Mouse (Mus musculus): ENCODE measurements at regions not wholly inside any gene's neighbourhood (a gene's known extent, or its start where the extent isn't known, plus 50 kb on each side); places are given as distances from the start of the nearest gene placed in this dataset.

DNA sequence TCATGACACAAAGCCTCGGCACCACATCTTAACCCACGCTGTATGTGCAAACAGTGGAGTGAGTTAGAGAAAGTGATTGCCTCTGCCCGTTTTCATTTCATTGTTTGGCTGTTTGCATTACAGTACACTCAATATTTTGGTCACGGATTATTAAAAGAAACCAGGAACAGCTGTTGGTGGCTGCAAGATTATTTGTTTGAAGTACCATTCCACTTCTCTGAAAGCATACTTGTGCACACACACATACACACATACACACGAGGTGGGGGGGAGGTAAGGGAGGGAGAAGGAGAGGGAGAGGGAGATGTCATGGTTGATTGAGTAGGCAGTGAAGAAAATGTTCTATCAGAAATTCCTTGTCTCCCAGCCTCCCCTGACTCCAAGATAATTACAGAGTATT lies 85.5 kb upstream of the Rnd3 start:
- Histone ChIP-seq H3K27me3 (ENCODE audit: control insufficient read depth, insufficient read depth, low read length) (no peaks in the 10 kb centered on the region), H3K27ac (no peak overlapping the region), H3K9ac (ENCODE audit: low read depth, low read length) (no peak overlapping the region), H3K4me3 (no peak overlapping the region), H3K36me3 (ENCODE audit: control insufficient read depth, insufficient read depth, low read length) (no peaks in the 10 kb centered on the region), H3K4me1 (ENCODE audit: control insufficient read depth, insufficient read depth, low read length) (no peaks in the 10 kb centered on the region; the same call in 1 of the 2 replicates), H3K79me2 (replicated peaks; ENCODE audit: control insufficient read depth, insufficient read depth, low read length) (no peaks in the 10 kb centered on the region)
- WGBS: 65% methylated on average over 5 of the region's 5 CpGs
- intact Hi-C loops (cut with DNase I): no loop called here
- DNase-seq: no peak
- TF ChIP-seq EP300 (IDR thresholded peaks at IDR 0.05; ENCODE audit: insufficient read depth, low read depth, low read length): no peak
- TF ChIP-seq POLR2A (IDR thresholded peaks at IDR 0.05; ENCODE audit: insufficient read depth, low read depth, low read length): no peak
- TF ChIP-seq CTCF (IDR thresholded peaks at IDR 0.05): no peak

DNA sequence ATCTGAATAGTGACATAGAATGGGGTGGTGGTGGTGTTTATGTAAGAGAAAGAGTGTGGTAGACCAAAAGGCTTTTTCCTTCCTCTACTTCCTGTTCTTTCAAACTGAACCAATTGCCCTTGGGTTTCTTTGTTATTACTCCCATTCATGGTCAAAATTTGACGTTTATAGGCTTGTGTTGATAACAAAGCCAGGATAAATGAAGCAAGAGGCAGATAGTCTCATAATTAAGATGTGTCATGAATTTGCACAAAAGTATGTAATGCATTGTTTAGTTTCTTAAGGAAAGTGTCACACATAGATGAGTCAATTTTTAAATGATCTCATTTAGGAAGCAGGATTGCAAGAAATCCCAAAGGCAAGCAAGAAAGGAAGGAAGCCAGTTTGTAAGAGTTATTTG lies 73.9 kb upstream of the Rnd3 start:
- no peaks in the 10 kb centered on the region for H3K4me1 ChIP-seq (ENCODE audit: control insufficient read depth, insufficient read depth, low read length)
- no peak for TF ChIP-seq CTCF (IDR thresholded peaks at IDR 0.05)
- no peak for TF ChIP-seq POLR2A (IDR thresholded peaks at IDR 0.05; ENCODE audit: insufficient read depth, low read depth, low read length)
- no peak for TF ChIP-seq EP300 (IDR thresholded peaks at IDR 0.05; ENCODE audit: insufficient read depth, low read depth, low read length)
- no peaks in the 10 kb centered on the region for H3K27me3 ChIP-seq (ENCODE audit: control insufficient read depth, insufficient read depth, low read length)
- intact Hi-C loops (cut with DNase I): no loop called here
- no peak overlapping the region for H3K4me3 ChIP-seq
- H3K36me3 ChIP-seq (ENCODE audit: control insufficient read depth, insufficient read depth, low read length): no peaks in the 10 kb centered on the region
- 23% methylated on average over 1 of the region's 1 CpGs for WGBS
- no peak for DNase-seq
- H3K79me2 ChIP-seq (replicated peaks; ENCODE audit: control insufficient read depth, insufficient read depth, low read length): no peaks in the 10 kb centered on the region
- H3K27ac ChIP-seq: no peak overlapping the region
- no peak overlapping the region for H3K9ac ChIP-seq (ENCODE audit: low read depth, low read length)

DNA sequence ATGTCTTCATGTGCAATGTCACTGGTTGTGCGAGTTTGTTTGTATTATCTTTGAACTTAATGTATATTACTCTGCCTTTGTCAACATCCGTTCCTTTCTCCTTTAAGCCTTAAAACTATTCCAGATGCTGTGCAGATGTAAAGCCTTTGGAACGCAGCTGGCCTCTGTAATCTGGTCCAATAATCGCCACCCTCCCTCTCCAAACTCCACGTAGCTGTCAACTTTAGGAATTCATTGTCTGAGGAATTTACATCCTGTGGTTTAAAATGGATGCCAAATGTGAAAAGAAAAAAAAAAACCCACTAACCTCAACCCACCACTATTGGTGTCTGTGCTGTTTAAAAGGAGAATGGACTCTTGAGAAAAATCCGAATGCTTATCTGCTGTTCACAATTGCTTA lies 70.8 kb upstream of the Rnd3 start:
- H3K36me3 ChIP-seq (ENCODE audit: control insufficient read depth, insufficient read depth, low read length): no peaks in the 10 kb centered on the region
- no peaks in the 10 kb centered on the region for H3K27me3 ChIP-seq (ENCODE audit: control insufficient read depth, insufficient read depth, low read length)
- no peak overlapping the region for H3K9ac ChIP-seq (ENCODE audit: low read depth, low read length)
- 35% methylated on average over 6 of the region's 6 CpGs for WGBS
- H3K27ac ChIP-seq: no peak overlapping the region
- intact Hi-C loops (cut with DNase I): no loop called here
- no peaks in the 10 kb centered on the region for H3K4me1 ChIP-seq (ENCODE audit: control insufficient read depth, insufficient read depth, low read length)
- no peaks in the 10 kb centered on the region for H3K79me2 ChIP-seq (replicated peaks; ENCODE audit: control insufficient read depth, insufficient read depth, low read length)
- DNase-seq: no peak
- H3K4me3 ChIP-seq: no peak overlapping the region
- TF ChIP-seq EP300 (IDR thresholded peaks at IDR 0.05; ENCODE audit: insufficient read depth, low read depth, low read length): no peak
- TF ChIP-seq CTCF (IDR thresholded peaks at IDR 0.05): no peak
- TF ChIP-seq POLR2A (IDR thresholded peaks at IDR 0.05; ENCODE audit: insufficient read depth, low read depth, low read length): no peak

DNA sequence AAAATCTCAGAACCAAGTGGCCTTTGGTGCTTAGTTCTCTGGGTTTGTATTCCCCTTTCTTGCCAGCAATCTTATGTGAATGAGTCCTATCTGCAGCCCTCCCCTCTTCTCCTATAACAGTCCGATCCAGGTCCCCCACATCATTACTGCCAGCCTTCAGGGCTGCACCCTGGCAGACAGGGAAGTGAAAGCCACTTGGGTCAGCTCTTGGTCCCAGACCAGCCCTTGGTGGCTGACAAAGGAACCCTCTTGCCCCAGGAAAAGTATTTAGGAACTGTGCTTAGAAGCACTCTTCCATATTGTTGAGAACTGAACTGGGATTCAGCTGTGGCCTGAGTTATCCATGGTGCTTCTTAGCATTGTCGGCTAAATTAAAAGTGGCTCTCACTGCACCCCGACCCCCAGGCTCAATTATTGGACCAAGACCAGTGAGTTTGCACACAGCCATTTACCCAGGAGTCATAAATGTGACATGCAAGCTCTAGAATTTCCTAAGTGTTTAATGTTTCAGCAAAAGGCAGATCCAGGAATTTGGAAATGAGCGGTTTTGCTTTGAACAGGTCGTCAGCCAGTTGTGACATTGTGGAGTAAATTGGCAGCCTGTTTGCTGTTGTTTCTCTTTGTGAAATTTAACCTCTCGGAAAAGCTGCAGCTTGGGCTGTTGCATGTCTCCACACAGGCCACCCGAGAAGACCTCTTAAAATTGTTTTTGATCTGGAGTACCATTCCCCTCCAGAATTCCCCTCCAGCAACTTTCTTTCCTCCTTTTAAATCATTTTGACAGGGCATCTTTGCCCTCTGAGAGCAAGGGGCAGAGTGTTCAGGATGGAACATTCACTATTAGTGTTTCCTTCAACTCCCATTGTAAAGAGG lies 58.5 kb upstream of the Rnd3 start:
- 82% methylated on average over 7 of the region's 7 CpGs for WGBS
- no peaks in the 10 kb centered on the region for H3K27me3 ChIP-seq (ENCODE audit: control insufficient read depth, insufficient read depth, low read length)
- no peak overlapping the region for H3K27ac ChIP-seq
- TF ChIP-seq CTCF (IDR thresholded peaks at IDR 0.05) (no peak), POLR2A (IDR thresholded peaks at IDR 0.05; ENCODE audit: insufficient read depth, low read depth, low read length) (no peak), EP300 (IDR thresholded peaks at IDR 0.05; ENCODE audit: insufficient read depth, low read depth, low read length) (no peak)
- no peaks in the 10 kb centered on the region for H3K36me3 ChIP-seq (ENCODE audit: control insufficient read depth, insufficient read depth, low read length)
- H3K4me3 ChIP-seq: no peak overlapping the region
- H3K9ac ChIP-seq (ENCODE audit: low read depth, low read length): no peak overlapping the region
- intact Hi-C loops (cut with DNase I): no loop called here
- DNase-seq: no peak
- H3K4me1 ChIP-seq (ENCODE audit: control insufficient read depth, insufficient read depth, low read length): no peaks in the 10 kb centered on the region
- no peaks in the 10 kb centered on the region for H3K79me2 ChIP-seq (replicated peaks; ENCODE audit: control insufficient read depth, insufficient read depth, low read length)

DNA sequence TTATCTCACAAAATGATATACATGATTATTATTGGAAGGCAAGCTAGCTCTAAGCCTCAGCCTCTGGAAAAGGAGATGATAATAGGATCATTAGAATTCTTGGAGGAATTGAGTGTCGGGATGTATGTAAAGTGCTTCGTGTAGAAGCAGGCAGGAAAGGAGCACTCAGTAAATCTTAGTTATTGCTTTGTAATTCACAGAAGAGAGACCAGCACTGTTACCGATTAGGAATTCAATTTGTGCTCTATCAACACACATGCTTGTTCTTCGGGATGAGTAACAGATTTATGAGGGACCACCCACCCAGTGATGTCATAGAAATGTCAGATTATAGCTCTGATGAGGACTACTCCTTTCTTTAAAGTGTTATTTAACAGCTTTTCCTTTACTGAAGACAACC lies 57.4 kb upstream of the Rnd3 start:
- Histone ChIP-seq H3K27me3 (ENCODE audit: control insufficient read depth, insufficient read depth, low read length) (no peaks in the 10 kb centered on the region), H3K27ac (no peak overlapping the region), H3K4me1 (ENCODE audit: control insufficient read depth, insufficient read depth, low read length) (no peaks in the 10 kb centered on the region), H3K79me2 (replicated peaks; ENCODE audit: control insufficient read depth, insufficient read depth, low read length) (no peaks in the 10 kb centered on the region), H3K9ac (ENCODE audit: low read depth, low read length) (no peak overlapping the region), H3K36me3 (ENCODE audit: control insufficient read depth, insufficient read depth, low read length) (no peaks in the 10 kb centered on the region), H3K4me3 (no peak overlapping the region)
- DNase-seq: no peak
- TF ChIP-seq POLR2A (IDR thresholded peaks at IDR 0.05; ENCODE audit: insufficient read depth, low read depth, low read length) (no peak), CTCF (IDR thresholded peaks at IDR 0.05) (no peak), EP300 (IDR thresholded peaks at IDR 0.05; ENCODE audit: insufficient read depth, low read depth, low read length) (no peak)
- intact Hi-C loops (cut with DNase I): no loop called here
- 60% methylated on average over 4 of the region's 4 CpGs for WGBS

All from heart, adult 2 months (tissue).